Mouse (Mus musculus) megakaryocyte-erythroid progenitor cell, adult 5-6 weeks (primary cell): ENCODE measurements around the gene Hs3st1. TPM values are rescaled to one million over a fixed set of nuclear protein-coding genes. Genes with fewer than 3 reads are reported as not detected.

Source experiments
- ATAC-seq: replicated peaks from 2 replicates; pipeline ENCODE4 v1.8.0; 2016; ENCODE audit warnings: mild to moderate bottlenecking, inconsistent platforms; ENCODE audit not compliant: severe bottlenecking, poor library complexity, low FRiP score, low TSS enrichment
- total RNA-seq, 2 experiments: library from RNA; stranded (forward) in 1 of 2; stranded (reverse) in 1 of 2; fragments of 200-1000, 215-1000 nt in 1 of 2; fragments of >200 nt in 1 of 2; fragmentation: Nextera tagmentation in 1 of 2; gene quantifications; 2 replicates each; pipeline ENCODE4 v1.2.3; 2014 to 2017

The Hs3st1 gene
- total RNA-seq, 2 experiments from 2014 or later, result not detected

DNA sequence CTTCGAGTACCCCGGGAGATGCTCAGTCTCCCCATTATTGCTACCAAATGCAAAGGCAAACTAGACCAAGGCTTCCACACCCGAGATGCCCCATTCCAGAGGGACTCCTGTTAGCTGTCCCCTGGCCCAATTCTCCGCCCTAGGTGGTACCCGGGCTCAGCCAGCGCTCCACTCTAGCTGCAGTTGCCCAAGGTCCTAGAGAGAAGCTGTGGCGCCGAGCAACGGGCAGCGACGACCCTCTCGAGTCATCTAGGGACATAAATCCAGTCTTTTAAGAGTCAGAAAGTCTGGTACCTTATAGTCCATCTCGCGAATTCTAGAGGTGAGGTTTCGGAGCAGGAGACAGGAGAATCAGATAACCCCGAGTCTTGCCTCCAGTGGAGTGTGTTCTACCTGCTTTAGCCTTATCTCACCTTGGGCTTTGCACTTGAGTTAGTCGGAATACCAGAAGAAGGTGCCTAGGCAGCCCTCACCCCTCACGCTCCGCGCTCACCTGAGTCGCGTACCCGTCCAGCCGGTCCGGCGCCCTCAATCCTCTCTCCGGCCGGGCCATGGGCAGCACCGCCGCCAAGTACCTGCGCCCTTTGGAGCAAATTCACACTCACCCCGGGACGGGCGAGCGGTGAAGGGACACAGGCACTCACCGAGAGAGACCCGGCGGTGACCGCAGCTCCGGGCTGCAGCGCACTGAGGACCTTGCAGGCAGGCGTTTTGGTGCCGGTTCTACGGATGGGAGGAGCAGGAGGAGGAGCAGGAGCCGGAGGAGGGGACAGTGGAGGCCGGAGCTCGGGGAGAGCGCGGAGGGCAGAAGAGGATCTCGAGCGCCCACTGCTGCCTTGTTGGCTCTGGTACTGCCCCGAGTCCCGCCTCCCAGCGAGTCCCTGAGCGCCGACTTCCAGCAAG is 111.1 kb downstream of the Hs3st1 start:
- peak; percentile 100 for ATAC-seq

DNA sequence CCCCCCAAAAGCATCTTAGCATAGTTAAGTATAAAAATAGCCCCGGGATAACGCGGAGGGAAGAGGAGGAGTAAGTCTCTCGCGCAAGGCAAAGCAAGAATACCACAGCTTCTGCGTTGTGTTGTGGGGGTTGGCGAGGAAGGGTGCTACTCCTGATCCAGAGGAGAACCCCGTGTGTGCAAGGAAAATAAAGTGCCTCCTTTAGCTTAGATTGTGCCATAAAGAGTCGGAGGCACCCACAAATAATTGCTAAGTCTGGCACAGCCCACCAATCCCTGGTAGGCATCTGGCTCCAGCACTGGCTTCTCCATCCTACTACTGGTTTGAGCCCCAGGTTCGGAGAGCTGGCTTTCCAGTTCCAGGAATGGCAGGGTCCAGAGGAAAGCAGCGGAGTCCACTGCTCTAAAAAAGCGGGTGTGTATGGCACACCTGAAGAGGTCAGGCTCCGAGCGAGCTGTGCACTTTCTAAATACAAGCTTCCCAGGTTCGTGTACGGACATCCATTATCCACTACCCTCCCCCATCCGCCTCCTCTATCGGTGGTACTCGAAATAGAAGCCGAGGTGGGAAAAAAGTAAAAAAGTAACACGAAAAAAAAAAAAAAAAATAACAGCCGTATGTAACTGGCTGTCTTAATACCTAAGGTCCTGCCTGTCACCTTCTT is 111.9 kb downstream of the Hs3st1 start:
- no peak for ATAC-seq

DNA sequence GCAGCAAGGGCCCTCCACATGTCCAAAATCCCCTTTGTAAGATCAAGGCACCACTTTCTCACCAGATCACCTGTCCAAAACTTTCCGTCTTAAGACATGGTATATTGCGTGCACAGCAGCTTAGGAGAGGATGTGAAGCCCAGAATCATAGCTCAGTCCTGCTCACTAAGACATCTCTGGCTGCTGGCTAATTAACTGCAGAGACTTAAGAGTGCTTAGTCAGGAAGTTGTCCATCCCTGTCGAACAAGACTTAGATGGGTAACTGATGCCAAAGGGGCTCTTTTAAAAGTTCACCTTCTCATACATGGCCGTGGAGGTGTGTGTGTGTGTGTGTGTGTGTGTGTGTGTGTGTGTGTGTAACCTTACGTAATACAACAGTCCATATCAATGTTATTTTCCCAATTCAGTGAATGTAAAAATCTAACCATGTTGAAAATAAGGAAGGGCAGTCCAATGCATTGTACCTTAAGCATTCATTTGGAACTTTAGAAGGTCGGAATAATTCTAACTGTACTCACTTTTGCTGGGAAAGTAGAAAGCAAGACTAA is 113.0 kb downstream of the Hs3st1 start:
- ATAC-seq, result no peak

DNA sequence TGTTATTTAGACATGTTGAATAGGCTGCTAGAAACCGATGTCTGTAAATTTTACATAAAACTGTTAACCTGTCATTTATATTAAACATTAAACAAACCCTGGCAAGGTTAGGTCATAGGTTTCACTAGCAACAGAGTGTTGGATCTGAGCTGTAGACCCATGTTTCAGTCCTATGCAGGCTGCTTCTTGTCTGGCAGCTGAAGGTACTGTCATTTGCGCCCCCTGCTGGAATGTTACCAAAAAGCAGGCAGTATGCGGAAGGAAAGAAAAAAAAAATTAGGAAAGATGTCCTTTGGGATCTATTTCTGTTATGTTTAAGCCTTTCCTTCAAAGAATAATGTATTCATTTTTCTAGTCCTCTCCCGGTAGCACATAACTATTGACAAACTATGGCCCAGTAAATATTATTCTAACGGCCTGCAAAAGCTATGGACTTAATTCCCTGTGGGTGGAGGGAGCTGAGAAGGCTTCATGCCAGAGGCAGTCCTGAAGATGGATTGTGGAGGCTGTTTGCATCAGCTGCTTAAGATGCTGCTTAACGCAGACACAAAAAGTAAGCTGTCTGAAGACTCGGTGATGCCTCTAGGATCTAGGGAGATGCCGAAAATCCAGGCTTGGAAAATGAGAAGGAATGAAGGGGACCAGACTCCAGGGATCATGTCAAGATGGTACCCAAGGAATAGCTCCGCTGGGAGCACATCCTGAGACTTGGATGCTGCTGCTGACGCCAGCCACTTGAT is 115.7 kb downstream of the Hs3st1 start:
- no peak for ATAC-seq

DNA sequence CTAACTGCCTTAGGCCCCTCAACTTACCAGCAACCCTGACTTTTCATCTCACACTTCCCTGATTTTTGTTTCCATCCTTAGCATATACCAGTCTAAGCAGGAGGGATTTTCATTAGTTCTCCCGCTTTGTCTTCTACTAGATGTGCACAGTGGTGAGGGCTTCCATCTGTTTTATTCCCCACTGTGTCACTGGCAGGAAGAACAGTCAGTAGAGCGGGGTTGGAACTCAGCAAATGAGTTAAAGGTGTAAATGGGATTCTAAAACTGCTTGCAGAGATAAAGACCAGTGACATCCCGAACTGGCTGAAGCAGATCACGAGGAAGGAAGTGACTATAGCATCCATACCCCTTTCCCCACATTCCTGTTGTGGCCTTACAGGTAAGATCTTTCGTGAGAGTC is 116.3 kb downstream of the Hs3st1 start:
- ATAC-seq, result no peak

DNA sequence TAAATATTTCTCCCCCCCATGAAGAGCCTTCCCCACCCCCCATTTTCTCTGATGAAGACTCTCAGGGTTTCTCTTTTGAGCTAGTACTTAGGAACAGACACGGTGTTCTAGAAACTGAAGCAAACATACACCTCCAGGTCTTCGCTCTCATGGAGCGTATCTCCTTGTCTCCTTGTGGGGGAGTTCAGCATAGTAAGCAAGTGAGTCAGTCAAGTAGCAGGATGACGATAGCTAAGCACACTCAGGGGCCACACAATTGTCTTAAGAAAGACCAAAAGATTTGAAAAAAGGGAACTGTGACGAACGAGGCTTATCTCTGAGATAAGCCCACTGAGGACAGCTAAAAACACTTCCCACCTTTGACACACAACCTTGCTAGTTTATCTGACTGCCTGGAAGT is 117.4 kb downstream of the Hs3st1 start:
- ATAC-seq, result no peak

DNA sequence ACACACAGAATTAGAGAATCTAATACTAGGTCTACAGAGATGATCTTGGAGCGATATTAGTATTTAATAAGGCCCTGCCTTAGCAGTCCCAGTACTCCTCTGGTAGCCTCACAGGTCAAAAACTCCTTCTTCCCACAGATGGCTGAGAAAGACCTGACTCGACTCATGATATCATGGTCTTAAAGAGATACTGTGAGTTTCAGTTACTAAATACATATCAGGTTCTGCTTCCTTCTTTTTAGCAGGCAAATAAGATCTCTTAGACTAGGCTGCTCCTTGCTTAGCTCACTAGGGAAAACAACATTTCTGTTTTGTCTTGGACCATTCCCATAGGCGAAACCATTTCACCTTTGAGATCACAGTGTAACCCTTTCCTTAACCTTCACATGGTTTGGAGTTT is 119.2 kb downstream of the Hs3st1 start:
- no peak for ATAC-seq

DNA sequence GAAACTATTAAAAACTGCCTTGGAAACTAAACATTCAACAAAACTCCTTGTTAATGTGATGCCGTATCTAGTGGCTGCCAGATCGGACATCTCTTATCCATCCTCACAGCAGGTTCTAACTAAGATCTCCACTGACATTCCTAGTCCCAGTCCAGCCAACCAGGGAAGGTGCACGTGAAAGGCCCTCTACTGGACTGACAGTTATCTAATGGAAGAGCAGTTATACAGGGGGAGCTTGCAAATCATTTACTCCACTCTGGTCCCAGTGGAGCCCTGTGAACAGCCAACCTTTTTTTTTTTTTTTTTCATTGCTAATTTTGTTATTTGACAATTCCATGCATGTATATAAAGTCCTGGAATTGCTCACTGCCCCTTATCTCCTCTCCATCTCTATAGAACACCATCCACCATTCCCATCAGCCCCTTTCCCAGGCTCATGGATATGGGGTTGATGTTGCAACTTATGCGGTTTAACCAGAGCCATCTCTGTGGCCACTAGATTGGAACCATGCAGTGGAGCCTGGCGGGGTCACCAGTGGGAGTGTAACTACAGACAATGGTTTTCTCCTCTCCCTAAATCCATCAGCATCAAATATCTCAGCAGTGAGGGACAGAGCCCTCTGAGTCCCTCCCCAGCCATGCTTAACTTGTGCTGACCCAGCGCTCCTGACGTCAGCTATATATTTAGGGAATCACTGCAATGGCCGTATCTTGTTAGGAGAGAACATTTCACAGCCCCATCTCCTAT is 120.8 kb downstream of the Hs3st1 start:
- no peak for ATAC-seq

DNA sequence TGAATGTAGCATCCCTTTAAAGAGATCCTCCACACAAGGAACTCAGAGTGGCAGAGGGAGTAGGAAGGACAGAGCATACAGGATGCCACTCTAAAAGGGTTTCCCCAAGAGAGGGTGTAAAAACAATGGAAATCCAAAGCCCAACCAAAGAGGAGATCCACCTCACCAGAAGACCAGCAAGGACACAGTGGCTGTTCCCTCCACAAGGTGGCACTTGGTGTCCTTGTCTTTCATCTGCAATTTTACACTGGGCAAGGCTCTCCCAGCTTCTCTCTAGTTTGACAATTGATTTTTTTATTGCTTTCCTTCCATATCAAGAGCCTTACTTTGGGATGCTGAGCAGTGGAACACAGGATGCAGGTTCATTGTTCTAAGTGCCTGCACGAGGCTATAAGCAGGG is 122.1 kb downstream of the Hs3st1 start:
- ATAC-seq, result no peak

DNA sequence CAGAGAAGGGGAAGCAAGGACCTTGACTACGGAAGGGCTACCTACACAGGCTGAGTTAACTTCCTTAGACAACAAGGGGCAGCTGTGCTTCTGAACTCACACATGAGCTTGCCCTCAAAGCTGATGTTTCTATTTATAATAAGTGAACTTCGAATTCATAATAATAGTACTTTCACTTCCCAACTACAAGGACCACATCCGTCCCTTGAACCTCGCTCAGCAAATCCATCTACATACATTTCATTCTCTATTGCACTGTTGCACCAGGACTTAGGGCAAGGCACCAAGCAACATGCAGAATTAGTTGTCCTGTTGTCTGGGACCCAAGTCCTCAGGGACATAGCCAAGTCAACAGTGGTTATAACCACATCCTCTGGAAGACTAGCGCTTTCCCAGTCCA is 124.4 kb downstream of the Hs3st1 start:
- no peak for ATAC-seq

DNA sequence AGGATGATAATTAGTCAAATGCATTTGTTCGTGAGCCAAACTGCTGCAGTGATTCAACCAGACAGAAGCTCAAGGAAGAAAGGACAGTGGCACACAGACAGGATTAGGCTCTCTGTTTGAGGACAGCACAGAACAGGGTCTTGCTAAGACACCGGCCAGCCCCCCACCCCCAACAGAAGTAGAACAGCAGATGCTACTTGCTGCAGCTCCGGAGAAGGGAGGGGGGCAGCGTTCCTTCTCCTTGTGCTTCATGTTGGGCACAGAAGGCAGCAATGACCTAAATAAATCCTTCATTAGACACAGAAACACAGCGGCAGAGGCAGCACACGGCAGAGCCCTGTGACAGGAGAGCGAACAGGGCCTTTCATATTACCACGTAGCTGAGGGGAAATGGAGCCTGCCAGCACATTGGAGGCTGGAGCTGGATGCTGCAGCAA is 130.2 kb downstream of the Hs3st1 start:
- ATAC-seq, result no peak

DNA sequence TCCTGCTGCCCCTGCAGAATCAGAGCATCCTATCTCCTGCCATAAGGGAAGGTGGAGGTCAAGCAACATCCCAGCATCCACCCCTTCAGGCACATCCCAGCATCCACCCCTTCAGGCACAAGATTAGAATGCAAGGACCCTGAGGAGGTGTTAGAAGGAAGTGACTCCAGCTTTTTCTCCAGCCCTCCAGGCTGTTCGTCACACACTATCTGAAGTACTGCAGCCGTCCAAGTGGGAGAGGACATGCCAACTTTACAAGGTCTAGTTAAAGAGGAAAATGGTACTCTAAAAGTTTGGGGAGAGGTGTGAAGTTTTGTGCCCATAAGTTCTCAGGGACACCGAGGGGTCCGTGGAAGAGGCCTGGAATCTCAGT is 131.1 kb downstream of the Hs3st1 start:
- no peak for ATAC-seq

DNA sequence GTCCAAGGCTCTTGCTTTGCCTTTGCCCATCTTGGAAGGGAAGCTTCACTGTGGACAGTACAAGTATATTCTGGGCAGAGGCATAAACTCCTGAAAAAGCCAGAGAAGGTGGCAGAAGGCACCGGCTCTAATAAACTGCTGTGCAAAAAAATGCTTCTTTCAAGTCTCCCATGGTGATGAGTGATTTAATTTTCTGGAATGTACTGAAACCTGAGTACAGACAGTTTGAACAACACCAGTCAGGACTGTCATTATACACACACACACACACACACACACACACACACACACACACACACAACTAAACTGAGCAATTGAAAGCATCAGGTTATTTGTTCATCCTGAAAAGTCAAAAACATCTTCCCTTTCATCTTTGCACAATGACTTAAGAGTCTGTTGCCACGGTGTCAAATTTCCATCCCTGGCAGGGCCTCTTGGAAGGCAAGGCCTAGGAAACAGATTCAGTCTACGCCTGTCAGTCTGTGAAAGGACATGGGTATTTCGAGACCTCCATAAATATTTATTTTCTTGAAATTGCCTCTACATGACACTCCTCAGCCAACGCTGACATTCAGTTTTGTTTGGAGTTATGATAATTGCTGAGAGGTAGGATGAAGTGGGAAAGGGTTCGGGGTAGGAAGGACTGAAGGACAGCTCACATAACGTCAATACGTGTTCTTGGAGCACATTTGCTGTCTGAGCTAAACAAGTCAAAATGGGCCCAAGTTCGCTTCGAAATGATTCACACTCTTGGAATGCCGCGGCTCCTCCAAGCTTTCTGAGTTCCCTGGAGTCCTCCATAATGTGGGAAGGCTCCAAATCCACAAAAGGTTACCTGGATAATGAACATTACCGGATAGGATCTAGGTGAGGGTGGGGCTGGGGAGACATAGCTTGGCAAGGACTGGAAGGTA is 131.7 kb downstream of the Hs3st1 start:
- no peak for ATAC-seq

DNA sequence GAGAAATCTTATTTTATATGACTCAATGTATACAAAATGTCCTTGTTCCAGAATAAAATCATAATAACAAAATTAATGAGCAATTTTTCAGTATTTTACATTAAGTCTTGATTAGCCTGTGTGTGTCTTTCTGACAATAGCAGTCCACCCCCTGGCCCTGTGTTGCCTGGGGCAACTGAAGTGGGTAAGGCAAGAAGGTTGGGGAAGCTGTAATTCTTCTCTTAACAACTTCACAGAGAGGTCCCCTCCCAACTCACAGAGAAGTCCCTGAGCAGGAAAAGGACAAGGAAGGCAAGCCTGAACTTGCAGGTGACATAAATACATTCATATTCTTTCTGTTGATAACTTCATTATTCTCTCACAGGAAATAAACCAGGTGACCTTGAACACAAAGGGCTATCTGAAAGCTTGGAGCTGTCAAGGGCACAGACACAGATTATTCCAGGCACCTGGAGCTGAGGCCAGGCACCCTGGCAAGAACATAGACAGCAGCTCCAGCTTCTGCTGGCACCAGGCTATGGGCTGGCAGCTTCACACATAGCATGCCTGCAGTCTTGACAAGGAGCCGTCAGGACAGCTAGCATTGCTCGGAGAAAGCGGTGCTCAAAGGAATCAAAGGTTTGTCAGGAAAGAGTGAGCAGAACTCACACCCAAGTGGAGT is 134.9 kb downstream of the Hs3st1 start:
- ATAC-seq, result no peak

DNA sequence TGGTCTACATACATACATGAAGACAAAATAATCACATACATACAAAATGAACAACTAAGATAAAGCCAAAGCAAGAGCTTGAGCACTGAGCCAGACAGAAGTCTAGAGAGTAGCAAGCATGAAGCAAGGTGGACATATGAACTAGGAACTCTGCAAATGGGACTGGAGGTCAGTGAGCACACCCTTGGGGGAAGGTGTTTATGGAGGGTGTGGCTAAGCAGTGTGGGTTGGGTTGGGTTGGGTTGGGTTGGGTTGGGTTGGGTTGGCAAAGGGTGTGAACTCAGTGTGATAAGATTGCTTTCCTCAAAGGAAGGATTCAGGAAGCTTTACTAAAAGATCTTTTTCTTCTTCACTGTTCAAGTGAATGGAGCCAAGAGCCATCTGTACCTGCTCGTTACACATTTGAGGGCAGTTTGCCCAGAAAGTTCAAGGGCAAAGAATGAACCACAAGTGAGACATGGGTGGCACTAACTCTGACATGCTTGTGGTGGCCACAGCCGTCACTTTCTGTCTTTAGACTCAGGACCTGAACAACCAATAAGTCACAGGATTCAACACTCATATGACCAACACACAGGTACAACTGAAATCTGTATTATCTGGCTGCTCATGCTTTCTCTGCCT is 137.8 kb downstream of the Hs3st1 start:
- ATAC-seq, result no peak

DNA sequence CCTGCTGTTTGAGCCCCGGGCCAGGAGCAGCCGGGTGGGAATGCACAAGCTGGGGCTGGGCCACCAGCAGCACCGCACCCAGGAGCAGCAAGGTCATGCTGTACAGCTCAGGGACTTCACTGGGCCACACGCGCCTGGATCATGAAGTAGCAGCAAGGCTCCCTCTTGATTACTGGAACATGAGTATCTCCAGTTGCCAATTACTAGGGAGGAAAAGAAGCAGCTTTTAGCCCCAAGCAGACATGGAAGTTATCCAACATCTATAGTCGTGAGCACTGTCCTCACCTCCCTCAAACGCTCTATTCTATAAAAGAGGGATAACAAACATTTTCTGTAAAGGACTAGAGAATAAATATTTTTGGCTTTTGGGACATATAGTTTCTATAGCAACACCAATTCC is 140.1 kb downstream of the Hs3st1 start:
- no peak for ATAC-seq

DNA sequence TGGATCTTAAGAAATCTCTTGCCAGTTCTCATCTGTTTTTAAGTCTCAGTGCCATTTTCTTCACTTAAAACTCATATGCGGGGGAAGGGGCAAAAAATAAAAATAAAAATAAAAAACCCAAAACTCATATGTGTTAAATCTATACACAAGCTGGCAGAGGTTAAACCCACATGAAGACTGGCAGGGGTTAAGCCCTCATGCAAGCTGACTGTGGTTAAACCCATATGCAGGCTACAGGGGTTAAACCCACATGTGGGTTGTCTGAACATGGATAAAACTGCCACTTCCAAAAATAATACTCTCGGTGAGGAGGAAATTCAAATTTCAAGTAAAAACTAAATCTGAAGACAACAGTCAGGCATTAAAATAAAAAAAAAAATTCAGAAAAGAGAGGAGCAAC is 141.7 kb downstream of the Hs3st1 start:
- no peak for ATAC-seq
